Mouse (Mus musculus): Measurements from ENCODE around the gene Atp2b2. TPM values are rescaled to one million over a fixed set of nuclear protein-coding genes. Genes with fewer than 3 reads are reported as not detected.

Gene Atp2b2
- total and polyA plus RNA-seq, 2 experiments from 2014 or later = 0.03 TPM; not detected in 1

- ATAC-seq (ENCODE audit: insufficient read depth, low read depth) (no peak), DNase-seq (ENCODE audit: low spot score) (no peak)
- no peak overlapping the region for H3K9ac ChIP-seq (replicated peaks; ENCODE audit: low read depth, low read length)
- no peaks in the 10 kb centered on the region for H3K4me1 ChIP-seq (ENCODE audit: control insufficient read depth, insufficient read depth)
- TF ChIP-seq CTCF (IDR thresholded peaks at IDR 0.05; ENCODE audit: low read depth) = no peak
- TF ChIP-seq EP300 (IDR thresholded peaks at IDR 0.05; ENCODE audit: low read depth) = no peak
- WGBS = 67% methylated on average over 8 of the region's 8 CpGs
- H3K4me3 ChIP-seq (ENCODE audit: low read depth, low read length) = no peak overlapping the region
- no peak overlapping the region for H3K4me2 ChIP-seq (ENCODE audit: low read depth, low read length)
- no peaks in the 10 kb centered on the region for H3K36me3 ChIP-seq (replicated peaks; ENCODE audit: control insufficient read depth, insufficient read depth, low read length)
- H3K9me3 ChIP-seq (replicated peaks; ENCODE audit: control insufficient read depth, low read length) = no peaks in the 10 kb centered on the region
- no peaks in the 10 kb centered on the region for H3K27me3 ChIP-seq (ENCODE audit: control insufficient read depth, insufficient read depth, low read length)
- no peak overlapping the region for H3K27ac ChIP-seq (ENCODE audit: low read depth)
These were observed 107.7 kb downstream of the Atp2b2 start for GRCm38 (mm10) chr6:113934692-113935091.

DNA sequence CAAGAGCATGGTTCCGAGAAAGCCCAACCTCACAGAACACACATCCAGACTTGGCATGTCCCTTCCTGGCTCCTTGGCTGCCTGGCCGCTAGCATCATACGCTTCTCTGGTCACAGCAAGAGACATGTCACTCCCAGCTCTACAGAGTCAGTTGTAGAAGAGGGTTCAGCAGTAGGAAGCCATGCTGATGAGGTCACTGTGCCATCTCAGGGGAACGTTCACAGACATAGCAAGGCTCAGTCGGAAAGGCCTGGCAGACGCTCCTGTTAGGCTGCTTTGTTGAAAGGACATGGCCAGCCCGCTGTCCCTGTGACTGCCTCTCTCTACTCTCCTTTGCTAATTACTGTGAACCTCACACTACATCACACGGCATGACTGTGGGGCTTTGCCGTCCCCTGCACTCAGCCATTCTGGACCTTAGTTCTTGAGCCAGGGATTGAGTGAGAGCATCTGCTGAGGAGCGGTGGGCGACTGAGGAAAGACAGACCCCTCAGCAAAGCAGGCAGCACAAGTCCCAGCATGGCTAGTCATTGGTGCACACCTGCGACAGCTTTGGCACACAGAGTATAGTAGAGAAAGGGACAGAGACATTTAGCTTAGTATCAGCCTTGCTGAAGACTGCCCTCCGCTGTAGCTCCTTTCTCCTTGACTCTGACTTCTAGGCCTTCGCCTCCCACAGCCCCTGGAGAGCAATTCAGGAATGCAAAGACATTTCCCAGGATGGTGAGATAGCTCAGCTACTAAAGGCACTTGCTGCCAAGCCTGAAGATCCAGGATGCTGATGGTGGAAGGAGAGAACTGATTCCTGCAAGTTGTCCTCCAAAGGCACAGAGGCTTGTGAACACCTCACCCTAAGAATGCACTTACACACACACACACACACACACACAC lies 108.9 kb downstream of the Atp2b2 start:
- Histone ChIP-seq H3K27me3 (ENCODE audit: control insufficient read depth, insufficient read depth, low read length) (no peaks in the 10 kb centered on the region), H3K4me1 (ENCODE audit: control insufficient read depth, insufficient read depth) (no peaks in the 10 kb centered on the region), H3K36me3 (replicated peaks; ENCODE audit: control insufficient read depth, insufficient read depth, low read length) (no peaks in the 10 kb centered on the region), H3K27ac (ENCODE audit: low read depth) (no peak overlapping the region), H3K4me2 (ENCODE audit: low read depth, low read length) (no peak overlapping the region), H3K4me3 (ENCODE audit: low read depth, low read length) (no peak overlapping the region), H3K9ac (replicated peaks; ENCODE audit: low read depth, low read length) (no peak overlapping the region), H3K9me3 (replicated peaks; ENCODE audit: control insufficient read depth, low read length) (no peaks in the 10 kb centered on the region)
- ATAC-seq (ENCODE audit: insufficient read depth, low read depth) = no peak
- DNase-seq (ENCODE audit: low spot score) = no peak
- 66% methylated on average over 14 of the region's 14 CpGs for WGBS
- no peak for TF ChIP-seq CTCF (IDR thresholded peaks at IDR 0.05; ENCODE audit: low read depth)
- no peak for TF ChIP-seq EP300 (IDR thresholded peaks at IDR 0.05; ENCODE audit: low read depth)

DNA sequence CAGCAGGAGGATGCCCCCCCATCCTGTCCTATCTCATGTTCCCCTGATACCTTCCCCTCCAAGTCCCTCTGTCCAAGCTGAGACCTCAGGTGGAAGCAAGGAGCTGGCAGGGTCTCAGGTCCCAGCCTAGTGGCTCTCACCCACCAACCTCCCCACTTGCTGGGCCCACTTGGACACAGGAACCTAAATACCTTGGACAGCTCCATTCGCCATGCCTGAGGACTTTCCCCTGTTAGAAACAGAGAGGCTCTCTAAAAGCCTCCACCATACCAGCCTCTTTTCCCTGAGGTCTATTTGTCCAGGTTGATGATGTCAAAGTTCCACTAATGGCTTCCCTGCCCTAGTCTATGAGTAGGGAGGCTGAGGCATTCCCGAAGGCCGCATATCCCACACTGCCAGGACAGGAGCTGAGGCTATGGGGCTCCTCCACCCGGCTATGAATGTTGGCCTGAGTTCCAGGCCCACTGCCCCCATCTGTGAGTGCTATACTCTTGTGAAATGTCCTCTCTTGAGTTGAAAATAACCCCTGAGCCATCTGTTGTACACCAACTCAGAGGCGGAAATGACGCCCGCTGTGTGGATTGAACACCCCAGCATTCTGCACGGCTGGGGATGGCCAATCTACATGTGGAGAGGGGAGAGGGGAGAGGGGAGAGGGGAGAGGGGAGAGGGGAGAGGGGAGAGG lies 113.1 kb downstream of the Atp2b2 start:
- TF ChIP-seq EP300 (IDR thresholded peaks at IDR 0.05; ENCODE audit: low read depth) = no peak
- no peak for TF ChIP-seq CTCF (IDR thresholded peaks at IDR 0.05; ENCODE audit: low read depth)
- H3K9me3 ChIP-seq (replicated peaks; ENCODE audit: control insufficient read depth, low read length) = no peaks in the 10 kb centered on the region
- no peak overlapping the region for H3K4me2 ChIP-seq (ENCODE audit: low read depth, low read length)
- H3K27ac ChIP-seq (ENCODE audit: low read depth) = no peak overlapping the region
- WGBS = 75% methylated on average over 8 of the region's 8 CpGs
- no peak for DNase-seq (ENCODE audit: low spot score)
- H3K4me3 ChIP-seq (ENCODE audit: low read depth, low read length) = no peak overlapping the region
- ATAC-seq (ENCODE audit: insufficient read depth, low read depth) = no peak
- no peaks in the 10 kb centered on the region for H3K4me1 ChIP-seq (ENCODE audit: control insufficient read depth, insufficient read depth)
- H3K36me3 ChIP-seq (replicated peaks; ENCODE audit: control insufficient read depth, insufficient read depth, low read length) = no peaks in the 10 kb centered on the region
- H3K27me3 ChIP-seq (ENCODE audit: control insufficient read depth, insufficient read depth, low read length) = no peaks in the 10 kb centered on the region
- no peak overlapping the region for H3K9ac ChIP-seq (replicated peaks; ENCODE audit: low read depth, low read length)

- ATAC-seq (ENCODE audit: insufficient read depth, low read depth) = no peak
- Histone ChIP-seq H3K27ac (ENCODE audit: low read depth) (no peak overlapping the region), H3K9me3 (replicated peaks; ENCODE audit: control insufficient read depth, low read length) (no peaks in the 10 kb centered on the region), H3K4me3 (ENCODE audit: low read depth, low read length) (no peak overlapping the region), H3K9ac (replicated peaks; ENCODE audit: low read depth, low read length) (no peak overlapping the region), H3K36me3 (replicated peaks; ENCODE audit: control insufficient read depth, insufficient read depth, low read length) (no peaks in the 10 kb centered on the region), H3K4me1 (ENCODE audit: control insufficient read depth, insufficient read depth) (no peaks in the 10 kb centered on the region), H3K27me3 (ENCODE audit: control insufficient read depth, insufficient read depth, low read length) (no peaks in the 10 kb centered on the region), H3K4me2 (ENCODE audit: low read depth, low read length) (no peak overlapping the region)
- no peak for DNase-seq (ENCODE audit: low spot score)
- 75% methylated on average over 4 of the region's 4 CpGs for WGBS
- no peak for TF ChIP-seq EP300 (IDR thresholded peaks at IDR 0.05; ENCODE audit: low read depth)
- no peak for TF ChIP-seq CTCF (IDR thresholded peaks at IDR 0.05; ENCODE audit: low read depth)
These were observed 119.2 kb downstream of the Atp2b2 start for GRCm38 (mm10) chr6:113923249-113923648.

- H3K4me1 ChIP-seq (ENCODE audit: control insufficient read depth, insufficient read depth) = no peaks in the 10 kb centered on the region
- H3K4me2 ChIP-seq (ENCODE audit: low read depth, low read length) = no peak overlapping the region
- ATAC-seq (ENCODE audit: insufficient read depth, low read depth) (no peak), DNase-seq (ENCODE audit: low spot score) (no peak)
- 51% methylated on average over 5 of the region's 5 CpGs for WGBS
- H3K9ac ChIP-seq (replicated peaks; ENCODE audit: low read depth, low read length) = no peak overlapping the region
- no peaks in the 10 kb centered on the region for H3K36me3 ChIP-seq (replicated peaks; ENCODE audit: control insufficient read depth, insufficient read depth, low read length)
- no peak for TF ChIP-seq CTCF (IDR thresholded peaks at IDR 0.05; ENCODE audit: low read depth)
- TF ChIP-seq EP300 (IDR thresholded peaks at IDR 0.05; ENCODE audit: low read depth) = no peak
- no peak overlapping the region for H3K27ac ChIP-seq (ENCODE audit: low read depth)
- no peaks in the 10 kb centered on the region for H3K27me3 ChIP-seq (ENCODE audit: control insufficient read depth, insufficient read depth, low read length)
- H3K4me3 ChIP-seq (ENCODE audit: low read depth, low read length) = no peak overlapping the region
- H3K9me3 ChIP-seq (replicated peaks; ENCODE audit: control insufficient read depth, low read length) = no peaks in the 10 kb centered on the region
These were observed 121.9 kb downstream of the Atp2b2 start for GRCm38 (mm10) chr6:113920466-113920865.

Measured in heart, postnatal 0 days (tissue).